Mouse (Mus musculus) heart, adult 2 months (tissue): ENCODE measurements around the gene Olfr3. TPM values are rescaled to one million over a fixed set of nuclear protein-coding genes. Genes with fewer than 3 reads are reported as not detected.

Source experiments
- DNase-seq, 2 experiments: peaks; one replicate each; pipeline ENCODE4 v3.0.0; 2021
- H3K27ac ChIP-seq: fragments of 200-600 bp; 2 replicates; pipeline ENCODE4 v1.8.1; 2022
- H3K27me3 ChIP-seq: fragments of 200-500 bp; 2 replicates; pipeline ENCODE4 v1.6.1; 2012; ENCODE audit warnings: mild to moderate bottlenecking, low read length, inconsistent platforms, mixed read lengths; ENCODE audit not compliant: control insufficient read depth, insufficient read depth
- H3K36me3 ChIP-seq: fragments of 200-500 bp; 2 replicates; pipeline ENCODE4 v1.6.1; 2012; ENCODE audit warnings: low read length, inconsistent platforms; ENCODE audit not compliant: control insufficient read depth, insufficient read depth
- H3K4me1 ChIP-seq: fragments of 200-500 bp; 2 replicates; pipeline ENCODE4 v1.6.1; 2011; ENCODE audit warnings: low read length; ENCODE audit not compliant: control insufficient read depth, insufficient read depth
- H3K4me3 ChIP-seq: fragments of 200-600 bp; 2 replicates; pipeline ENCODE4 v1.8.1; 2022
- H3K79me2 ChIP-seq: fragments of 200-500 bp; replicated peaks from 2 replicates; pipeline ENCODE4 v1.6.1; 2012; ENCODE audit warnings: mild to moderate bottlenecking, inconsistent platforms, low read length, moderate library complexity, mixed read lengths; ENCODE audit not compliant: control insufficient read depth, insufficient read depth
- H3K9ac ChIP-seq: fragments of 200-500 bp; 2 replicates; pipeline ENCODE4 v1.6.1; 2012; ENCODE audit warnings: low read depth, mild to moderate bottlenecking, control low read depth, inconsistent platforms, low read length, mixed read lengths
- CTCF ChIP-seq: fragments of 200-600 bp; IDR thresholded peaks from 2 replicates; pipeline ENCODE4 v1.8.1; 2022; ENCODE audit warnings: antibody characterized with exemption, mild to moderate bottlenecking, moderate library complexity
- EP300 ChIP-seq: fragments of 200-500 bp; IDR thresholded peaks from 2 replicates; pipeline ENCODE4 v1.6.1; 2011; ENCODE audit warnings: low read depth, low read length, control low read depth; ENCODE audit not compliant: insufficient read depth
- POLR2A ChIP-seq: fragments of 200-500 bp; IDR thresholded peaks from 2 replicates; pipeline ENCODE4 v1.6.1; 2011; ENCODE audit warnings: mild to moderate bottlenecking, low read depth, low read length, control low read depth; ENCODE audit not compliant: insufficient read depth
- WGBS: fragments of 180-500 bp; shearing (Covaris S2); methylation state at CpG from one replicate; pipeline ENCODE4 v1.1.7; 2018; 5-methylcytosine and 5-hydroxymethylcytosine counted together
- intact Hi-C: fragments of 180-260 bp; cut with DNase I; formaldehyde crosslinking; loops from one replicate; pipeline ENCODE4 v1.15.1; 2025
- long read RNA-seq: library from polyadenylated mRNA; stranded (forward); transcript quantifications from one replicate; pipeline ENCODE4 v2.0.0, GENCODE M21; 2021
- polyA plus RNA-seq: library from polyadenylated mRNA; depleted of rRNA; stranded (reverse); fragments of >200 nt; gene quantifications from 2 replicates; pipeline ENCODE4 v1.2.3, GENCODE M21; 2012; rRNA removed
- total RNA-seq, 2 experiments: library from RNA; stranded (reverse); gene quantifications; 2 replicates each; pipeline ENCODE4 v1.2.3; 2021

Gene Olfr3
- not detected for total RNA-seq
- not detected in 2 replicates for polyA plus RNA-seq
- long read RNA-seq, result 0 reads

GRCm38 (mm10) chr2:36816932-36817331, at the start of gene Olfr3:
Gene Olfr3, minus strand, starts transcription at chr2:36817032.
- Histone ChIP-seq H3K79me2 (no peaks in the 10 kb centered on the region), H3K4me1 (no peaks in the 10 kb centered on the region), H3K27me3 (no peaks in the 10 kb centered on the region), H3K9ac (no peak within 1 kb of the TSS), H3K27ac (no peak within 1 kb of the TSS), H3K36me3 (no peaks in the 10 kb centered on the region), H3K4me3 (no peak within 1 kb of the TSS)
- no peak for DNase-seq
- TF ChIP-seq POLR2A (no peak), EP300 (no peak), CTCF (no peak)
- 47% methylated on average over 1 of the region's 1 CpGs for WGBS
- intact Hi-C loops, result no loop called here

DNA sequence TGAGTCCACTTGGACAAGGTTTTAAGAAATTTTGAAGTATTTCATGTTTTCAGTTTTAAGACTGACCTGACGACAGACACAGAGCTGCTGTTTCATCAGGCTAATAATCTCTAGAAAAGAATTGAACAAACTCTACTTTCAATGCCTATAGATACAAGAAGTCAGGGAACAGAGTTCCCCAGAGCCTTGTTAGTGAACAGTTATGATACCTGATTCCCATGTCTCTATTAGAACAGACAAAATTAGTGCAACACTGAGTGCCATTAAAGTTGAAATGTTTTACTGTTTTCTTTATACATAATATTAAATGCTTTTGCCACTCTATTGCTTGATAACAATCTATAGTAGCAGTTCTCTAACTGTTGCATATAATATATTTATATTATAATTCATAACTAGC, 45.7 kb upstream of the Olfr3 start, which contains the start of gene Olfr351:
Gene Olfr351 (minus strand): TSS at position 101 of the 400 bp plus-strand sequence.
- Histone ChIP-seq H3K36me3 (no peaks in the 10 kb centered on the region), H3K27me3 (no peaks in the 10 kb centered on the region), H3K4me3 (no peak within 1 kb of the TSS), H3K79me2 (no peaks in the 10 kb centered on the region), H3K4me1 (no peaks in the 10 kb centered on the region), H3K27ac (no peak within 1 kb of the TSS), H3K9ac (no peak within 1 kb of the TSS)
- intact Hi-C loops, result no loop called here
- TF ChIP-seq POLR2A (no peak), CTCF (no peak), EP300 (no peak)
- no peak for DNase-seq
- WGBS, result 45% methylated on average over 1 of the region's 1 CpGs

GRCm38 (mm10) chr2:36846010-36846409, 29.2 kb upstream of the Olfr3 start, which contains the start of gene Olfr350:
Gene Olfr350, plus strand, starts transcription at chr2:36846310.
- Histone ChIP-seq H3K27ac (no peak within 1 kb of the TSS), H3K79me2 (no peaks in the 10 kb centered on the region), H3K36me3 (no peaks in the 10 kb centered on the region), H3K27me3 (no peaks in the 10 kb centered on the region), H3K4me1 (no peaks in the 10 kb centered on the region), H3K9ac (no peak within 1 kb of the TSS), H3K4me3 (no peak within 1 kb of the TSS)
- DNase-seq, result no peak
- no peak for TF ChIP-seq POLR2A
- TF ChIP-seq EP300, result no peak
- no peak for TF ChIP-seq CTCF
- intact Hi-C loops, result no loop called here
- 71% methylated on average over 1 of the region's 1 CpGs for WGBS

DNA sequence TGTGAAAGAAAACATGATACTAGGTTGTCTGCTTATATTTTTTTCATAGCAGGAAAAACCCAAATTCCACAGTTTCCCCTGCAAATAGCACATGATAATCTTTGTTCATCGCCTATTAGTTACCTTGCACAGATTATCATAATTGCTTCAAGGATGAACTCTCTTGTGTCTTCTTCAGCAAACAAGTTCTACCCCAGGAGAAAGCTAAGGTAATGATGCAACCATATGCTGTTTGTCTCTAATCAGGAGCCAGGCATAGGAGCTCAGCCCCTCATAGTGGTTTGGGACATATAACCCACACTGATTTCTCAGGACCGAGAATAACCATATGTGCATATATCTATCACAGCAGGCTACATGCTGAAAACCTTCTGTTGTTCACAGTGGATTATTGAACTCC, 26.6 kb downstream of the Olfr3 start, which contains the start of gene Olfr50:
Gene Olfr50 (plus strand): TSS at position 301 of the 400 bp plus-strand sequence.
- TF ChIP-seq CTCF (no peak), EP300 (no peak), POLR2A (no peak)
- no peak within 1 kb of the TSS for H3K27ac ChIP-seq
- no peak within 1 kb of the TSS for H3K4me3 ChIP-seq
- WGBS, result 63% methylated on average over 2 of the region's 2 CpGs
- H3K79me2 ChIP-seq, result no peaks in the 10 kb centered on the region
- H3K27me3 ChIP-seq, result no peaks in the 10 kb centered on the region
- H3K4me1 ChIP-seq, result no peaks in the 10 kb centered on the region
- DNase-seq, result no peak
- no peak within 1 kb of the TSS for H3K9ac ChIP-seq
- no peaks in the 10 kb centered on the region for H3K36me3 ChIP-seq
- intact Hi-C loops, result no loop called here

- Histone ChIP-seq H3K9ac (no peak within 1 kb of the TSS), H3K27ac (no peak within 1 kb of the TSS), H3K36me3 (no peaks in the 10 kb centered on the region), H3K4me1 (no peaks in the 10 kb centered on the region), H3K79me2 (no peaks in the 10 kb centered on the region), H3K27me3 (no peaks in the 10 kb centered on the region), H3K4me3 (no peak within 1 kb of the TSS)
- 54% methylated on average over 2 of the region's 2 CpGs for WGBS
- intact Hi-C loops, result no loop called here
- DNase-seq, result no peak
- TF ChIP-seq POLR2A, result no peak
- no peak for TF ChIP-seq CTCF
- no peak for TF ChIP-seq EP300
These were observed 32.9 kb downstream of the Olfr3 start, which contains the start of gene Olfr348 for GRCm38 (mm10) chr2:36783976-36784375. Gene Olfr348, plus strand, starts transcription at chr2:36784276.

Other genes with a start within 250 kb of the Olfr3 start
- not detected for gene Olfr345, start 177.0 kb downstream of the Olfr3 start, total RNA-seq
- not detected in 2 replicates for gene Olfr345, start 177.0 kb downstream of the Olfr3 start, polyA plus RNA-seq
- gene Olfr346, start 131.2 kb downstream of the Olfr3 start, total RNA-seq, result not detected
- not detected in 2 replicates for gene Olfr346, start 131.2 kb downstream of the Olfr3 start, polyA plus RNA-seq
- gene Olfr347, start 85.1 kb downstream of the Olfr3 start, total RNA-seq, result not detected
- not detected in 2 replicates for gene Olfr347, start 85.1 kb downstream of the Olfr3 start, polyA plus RNA-seq
- not detected for gene Olfr348, start 32.8 kb downstream of the Olfr3 start, total RNA-seq
- not detected in 2 replicates for gene Olfr348, start 32.8 kb downstream of the Olfr3 start, polyA plus RNA-seq
- not detected for gene Olfr50, start 26.5 kb downstream of the Olfr3 start, total RNA-seq
- gene Olfr50, start 26.5 kb downstream of the Olfr3 start, polyA plus RNA-seq, result not detected in 2 replicates
- gene Olfr350, start 29.3 kb upstream of the Olfr3 start, total RNA-seq, result not detected
- not detected in 2 replicates for gene Olfr350, start 29.3 kb upstream of the Olfr3 start, polyA plus RNA-seq
- gene Olfr351, start 45.6 kb upstream of the Olfr3 start, total RNA-seq, result not detected
- gene Olfr351, start 45.6 kb upstream of the Olfr3 start, polyA plus RNA-seq, result not detected in 2 replicates
- not detected for gene Olfr352, start 51.4 kb upstream of the Olfr3 start, total RNA-seq
- gene Olfr352, start 51.4 kb upstream of the Olfr3 start, polyA plus RNA-seq, result not detected in 2 replicates
- not detected for gene Olfr353, start 75.9 kb upstream of the Olfr3 start, total RNA-seq
- gene Olfr353, start 75.9 kb upstream of the Olfr3 start, polyA plus RNA-seq, result not detected in 2 replicates
- not detected for gene Olfr354, start 88.6 kb upstream of the Olfr3 start, total RNA-seq
- not detected in 2 replicates for gene Olfr354, start 88.6 kb upstream of the Olfr3 start, polyA plus RNA-seq
- gene Olfr355, start 111.9 kb upstream of the Olfr3 start, total RNA-seq, result not detected
- gene Olfr355, start 111.9 kb upstream of the Olfr3 start, polyA plus RNA-seq, result not detected in 2 replicates
- gene Olfr356, start 120.1 kb upstream of the Olfr3 start, total RNA-seq, result not detected
- gene Olfr356, start 120.1 kb upstream of the Olfr3 start, polyA plus RNA-seq, result not detected in 2 replicates
- gene Olfr357, start 176.8 kb upstream of the Olfr3 start, total RNA-seq, result not detected
- not detected in 2 replicates for gene Olfr357, start 176.8 kb upstream of the Olfr3 start, polyA plus RNA-seq
- not detected for gene Olfr358, start 192.3 kb upstream of the Olfr3 start, total RNA-seq
- gene Olfr358, start 192.3 kb upstream of the Olfr3 start, polyA plus RNA-seq, result not detected in 2 replicates
- not detected for gene Olfr360, start 248.7 kb upstream of the Olfr3 start, total RNA-seq
- not detected in 2 replicates for gene Olfr360, start 248.7 kb upstream of the Olfr3 start, polyA plus RNA-seq